Mouse (Mus musculus) Muller cell, postnatal 12 days (primary cell): ENCODE results near the gene Hpgd.
"Not testable (repeated sequence)": the region's sequence is repeated elsewhere in the genome, so short reads cannot be mapped to it uniquely, and the experiment has no call there.

Experiments
- DNase-seq: peaks from one replicate; pipeline ENCODE4 v3.0.0-alpha.2; 2015; ENCODE audit errors: inconsistent ontology term

Gene Hpgd

GRCm38 (mm10) chr8:56294373-56294877, at the start of gene Hpgd:
Gene Hpgd (plus strand): TSS chr8:56294585.
- peak; percentile 35 for DNase-seq

GRCm38 (mm10) chr8:56251728-56252127, 42.7 kb upstream of the Hpgd start:
- not testable (repeated sequence) for DNase-seq

- no peak for DNase-seq
These were observed 42.1 kb upstream of the Hpgd start for GRCm38 (mm10) chr8:56252314-56252713.

- DNase-seq, result no peak
These were observed 33.2 kb upstream of the Hpgd start for GRCm38 (mm10) chr8:56261190-56261589.

GRCm38 (mm10) chr8:56269687-56270663, 24.4 kb upstream of the Hpgd start:
- no peak for DNase-seq

- DNase-seq, result no peak
These were observed 21.5 kb upstream of the Hpgd start for GRCm38 (mm10) chr8:56272934-56273333.

GRCm38 (mm10) chr8:56275316-56275715, 19.1 kb upstream of the Hpgd start:
- DNase-seq, result no peak

GRCm38 (mm10) chr8:56277810-56278528, 16.4 kb upstream of the Hpgd start:
- peak; percentile 77 for DNase-seq

- DNase-seq, result no peak
These were observed 15.8 kb upstream of the Hpgd start for GRCm38 (mm10) chr8:56278545-56279063.

GRCm38 (mm10) chr8:56283936-56284335, 10.4 kb upstream of the Hpgd start:
- DNase-seq, result no peak

GRCm38 (mm10) chr8:56284957-56285356, 9.4 kb upstream of the Hpgd start:
- DNase-seq, result no peak

GRCm38 (mm10) chr8:56286717-56287116, 7.7 kb upstream of the Hpgd start:
- peak; percentile 17 for DNase-seq

- DNase-seq, result no peak
These were observed 6.9 kb upstream of the Hpgd start for GRCm38 (mm10) chr8:56287370-56288072.

GRCm38 (mm10) chr8:56292318-56292717, 2.1 kb upstream of the Hpgd start:
- no peak for DNase-seq

- peak; percentile 24 for DNase-seq
These were observed 905 bp upstream of the Hpgd start for GRCm38 (mm10) chr8:56293480-56293879.

GRCm38 (mm10) chr8:56294886-56295555, 636 bp downstream of the Hpgd start:
- no peak for DNase-seq

GRCm38 (mm10) chr8:56299421-56299820, 5.0 kb downstream of the Hpgd start:
- no peak for DNase-seq

GRCm38 (mm10) chr8:56301303-56301702, 6.9 kb downstream of the Hpgd start:
- DNase-seq, result not testable (repeated sequence)

- no peak for DNase-seq
These were observed 10.2 kb downstream of the Hpgd start for GRCm38 (mm10) chr8:56304595-56304994.

- no peak for DNase-seq
These were observed 19.2 kb downstream of the Hpgd start for GRCm38 (mm10) chr8:56313622-56314021.

GRCm38 (mm10) chr8:56315189-56315588, 20.8 kb downstream of the Hpgd start:
- no peak for DNase-seq
